Mouse (Mus musculus): ENCODE results near the gene Klhl6.
"Not testable (repeated sequence)": the region's sequence is repeated elsewhere in the genome, so short reads cannot be mapped to it uniquely, and the experiment has no call there.

The Klhl6 gene

DNA sequence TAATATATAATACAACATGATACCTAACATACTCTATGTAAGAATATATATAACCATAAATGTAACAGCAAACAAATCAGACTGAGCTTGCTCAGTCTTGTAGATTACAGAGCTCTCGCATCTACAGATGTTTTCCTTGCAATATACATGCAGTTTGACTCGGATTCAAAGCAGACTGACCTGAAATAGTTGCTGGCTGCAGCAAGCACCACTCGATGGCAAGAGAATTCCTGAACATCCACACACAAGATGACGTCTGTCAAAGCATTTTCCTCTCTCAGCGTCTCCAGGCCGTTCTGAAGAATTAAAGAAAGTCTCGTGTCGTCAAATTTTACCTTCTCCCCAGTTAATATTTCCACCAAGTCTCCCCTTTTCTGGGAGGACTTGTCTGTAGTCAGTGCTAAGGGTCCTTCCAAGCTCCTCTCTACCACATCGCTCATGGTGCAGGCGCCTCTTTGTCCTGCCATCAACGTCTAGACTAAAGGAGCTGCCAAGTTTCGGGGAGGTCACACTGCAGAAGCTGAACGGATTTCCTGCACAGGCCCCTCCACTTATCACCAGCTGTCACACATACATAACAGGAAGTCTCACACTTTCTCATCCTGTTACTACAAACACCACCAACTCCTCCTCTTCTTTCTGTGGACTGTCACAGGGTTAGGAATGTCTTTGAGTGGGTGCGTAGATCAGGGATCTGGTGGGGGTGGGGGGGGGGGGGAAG is at the start of gene Klhl6:
Gene Klhl6 (minus strand): TSS at position 501 of the 721 bp plus-strand sequence.
- DNase-seq (ENCODE audit: low read depth, low spot score), result no peak

DNA sequence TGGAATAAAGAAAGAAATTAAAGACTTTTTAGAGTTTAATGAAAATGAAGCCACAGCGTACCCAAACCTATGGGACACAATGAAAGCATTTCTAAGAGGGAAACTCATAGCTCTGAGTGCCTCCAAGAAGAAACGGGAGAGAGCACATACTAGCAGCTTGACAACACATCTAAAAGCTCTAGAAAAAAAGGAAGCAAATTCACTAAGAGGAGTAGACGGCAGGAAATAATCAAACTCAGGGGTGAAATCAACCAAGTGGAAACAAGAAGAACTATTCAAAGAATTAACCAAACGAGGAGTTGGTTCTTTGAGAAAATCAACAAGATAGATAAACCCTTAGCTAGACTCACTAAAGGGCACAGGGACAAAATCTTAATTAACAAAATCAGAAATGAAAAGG is 44.4 kb upstream of the Klhl6 start:
- DNase-seq (ENCODE audit: low read depth, low spot score), result not testable (repeated sequence)

GRCm38 (mm10) chr16:20022821-20023220 is 40.0 kb upstream of the Klhl6 start:
- no peak for DNase-seq (ENCODE audit: low read depth, low spot score)

DNA sequence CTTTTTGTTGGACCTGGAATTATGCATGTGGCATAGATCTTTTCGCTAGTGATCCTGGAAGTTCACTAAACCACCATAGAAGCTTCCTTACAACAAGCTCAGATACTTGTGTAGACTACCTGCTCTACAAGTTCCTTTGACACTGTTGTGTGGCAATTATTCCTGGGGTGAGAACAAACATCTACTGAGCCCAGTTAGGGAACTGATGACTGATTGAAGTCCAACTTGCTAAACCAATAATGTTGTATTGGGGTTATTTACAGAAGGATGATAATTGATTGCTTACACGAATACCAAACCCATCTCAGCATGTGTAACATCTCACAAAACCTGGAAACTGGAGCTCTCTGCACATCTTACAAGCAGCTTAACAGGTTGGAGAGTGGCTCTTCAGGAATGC is 39.0 kb upstream of the Klhl6 start:
- no peak for DNase-seq (ENCODE audit: low read depth, low spot score)

GRCm38 (mm10) chr16:20012647-20013046 is 29.8 kb upstream of the Klhl6 start:
- DNase-seq (ENCODE audit: low read depth, low spot score), result no peak

- DNase-seq (ENCODE audit: low read depth, low spot score), result no peak
Measured at GRCm38 (mm10) chr16:20006066-20006465, 23.2 kb upstream of the Klhl6 start.

DNA sequence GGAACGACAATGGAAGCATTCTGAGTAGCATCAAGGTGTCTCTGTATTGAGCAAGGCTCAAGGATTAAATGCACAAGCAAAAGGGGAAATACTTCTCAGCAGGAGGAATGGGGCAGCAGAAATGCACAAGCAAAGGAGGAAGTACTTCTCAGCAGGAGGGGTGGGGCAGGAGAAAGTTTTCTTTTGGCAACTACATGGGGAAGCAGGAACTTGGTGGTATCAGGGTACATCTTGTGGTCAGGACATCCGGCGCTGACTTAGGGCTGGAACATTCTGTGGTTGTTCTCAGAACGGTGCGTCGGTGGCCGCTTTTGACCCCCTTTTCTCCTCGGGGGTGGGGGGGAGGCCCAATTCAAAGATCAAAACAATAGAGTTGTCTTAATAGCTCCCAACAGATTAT is 17.4 kb upstream of the Klhl6 start:
- not testable (repeated sequence) for DNase-seq (ENCODE audit: low read depth, low spot score)

GRCm38 (mm10) chr16:19997616-19998015 is 14.8 kb upstream of the Klhl6 start:
- no peak for DNase-seq (ENCODE audit: low read depth, low spot score)

DNA sequence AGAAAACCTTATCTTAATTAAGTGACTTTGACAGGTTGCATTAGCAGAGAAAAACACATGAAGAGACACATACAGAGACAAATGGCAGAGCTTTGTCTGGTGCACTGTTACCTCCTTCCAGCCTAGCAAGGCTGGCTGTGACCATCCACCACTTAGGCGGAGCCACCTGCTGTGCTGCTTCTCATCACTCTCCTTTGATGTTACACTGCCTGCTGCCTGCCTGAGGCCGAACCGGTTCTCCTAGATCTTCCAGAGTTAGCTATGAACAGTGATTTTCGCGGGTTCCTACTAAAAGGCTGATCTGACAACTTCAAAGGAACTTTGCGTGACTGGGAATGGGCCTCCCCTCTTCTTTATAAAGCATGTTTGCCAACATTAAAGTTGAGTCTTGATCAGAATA is 14.1 kb upstream of the Klhl6 start:
- not testable (repeated sequence) for DNase-seq (ENCODE audit: low read depth, low spot score)

DNA sequence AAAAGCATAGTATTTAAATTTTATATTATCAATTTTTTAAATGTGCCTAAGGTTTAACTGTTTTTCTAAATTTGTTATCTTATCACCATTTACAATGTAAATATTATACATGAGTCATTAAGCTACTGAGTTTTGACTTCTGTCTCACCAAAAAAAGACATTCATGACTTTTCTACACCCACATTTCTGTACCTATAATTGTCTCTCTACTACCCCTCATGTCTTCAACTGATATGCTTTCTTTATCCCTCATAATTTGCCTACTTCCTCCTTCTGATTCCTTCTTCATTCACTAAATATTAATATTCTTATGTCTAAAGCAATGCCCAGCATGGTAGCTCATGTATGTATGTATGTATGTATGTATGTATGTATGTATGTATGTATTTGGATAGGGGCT is 13.0 kb upstream of the Klhl6 start:
- DNase-seq (ENCODE audit: low read depth, low spot score), result no peak

DNA sequence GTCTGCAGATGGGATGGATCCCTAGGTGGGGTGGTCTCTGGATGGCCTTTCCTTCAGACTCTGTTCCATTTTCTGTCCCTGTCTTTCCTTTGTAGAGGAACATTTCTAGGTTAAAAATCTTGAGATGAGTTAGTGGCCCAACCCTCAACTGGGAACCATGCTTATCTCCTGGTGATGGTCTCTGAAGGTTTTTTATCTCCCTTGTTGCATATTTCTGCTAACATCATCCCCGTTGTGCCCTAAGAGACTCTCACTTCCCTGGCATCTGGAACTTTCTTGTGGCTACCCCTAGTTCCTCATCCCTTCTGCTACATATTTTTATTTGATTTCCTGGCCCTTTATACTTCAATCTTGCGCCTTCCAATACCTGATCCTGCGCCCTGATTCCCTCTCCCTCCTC is 10.4 kb upstream of the Klhl6 start:
- no peak for DNase-seq (ENCODE audit: low read depth, low spot score)

DNA sequence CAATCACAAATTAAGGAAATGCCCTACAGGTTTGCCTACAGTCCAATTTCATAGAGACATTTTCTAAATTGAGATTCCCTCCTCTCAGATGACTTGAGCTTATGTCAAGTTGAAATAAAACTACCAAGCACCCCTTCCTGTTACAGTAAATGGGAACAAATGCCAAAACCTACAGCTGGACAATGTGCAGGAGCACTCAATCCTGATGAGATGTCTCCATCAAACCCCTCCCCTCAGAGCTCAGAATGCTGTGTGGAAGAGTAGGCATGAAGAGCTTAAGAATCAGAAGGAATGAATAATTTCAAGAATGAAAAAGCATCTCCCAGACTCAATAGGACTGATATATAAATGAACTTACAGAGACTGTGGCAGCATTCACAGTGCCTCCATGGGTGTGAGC is 7.7 kb upstream of the Klhl6 start:
- DNase-seq (ENCODE audit: low read depth, low spot score), result no peak

DNA sequence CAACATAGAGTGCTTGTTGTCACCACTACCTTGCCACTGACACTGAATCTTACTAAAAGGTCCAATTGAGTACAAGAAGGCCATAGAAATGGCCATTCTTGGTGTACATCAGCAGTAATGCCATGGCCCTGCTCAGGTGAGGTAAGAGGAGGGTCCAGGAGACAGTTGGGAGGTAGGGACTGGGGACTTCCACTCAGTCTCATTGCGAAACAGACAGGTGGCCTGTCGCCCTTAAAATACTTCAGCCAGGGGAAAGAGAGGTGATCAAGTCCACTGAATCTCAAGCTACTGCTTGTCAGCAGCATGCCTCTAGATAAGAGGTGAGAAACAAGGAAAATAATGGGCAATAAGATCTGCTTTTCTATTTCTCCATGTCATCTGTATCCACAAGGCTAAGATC is 4.8 kb upstream of the Klhl6 start:
- DNase-seq (ENCODE audit: low read depth, low spot score), result no peak

- no peak for DNase-seq (ENCODE audit: low read depth, low spot score)
Measured at GRCm38 (mm10) chr16:19984884-19985643, 2.2 kb upstream of the Klhl6 start.

- DNase-seq (ENCODE audit: low read depth, low spot score), result no peak
Measured at GRCm38 (mm10) chr16:19983559-19983958, 722 bp upstream of the Klhl6 start.

DNA sequence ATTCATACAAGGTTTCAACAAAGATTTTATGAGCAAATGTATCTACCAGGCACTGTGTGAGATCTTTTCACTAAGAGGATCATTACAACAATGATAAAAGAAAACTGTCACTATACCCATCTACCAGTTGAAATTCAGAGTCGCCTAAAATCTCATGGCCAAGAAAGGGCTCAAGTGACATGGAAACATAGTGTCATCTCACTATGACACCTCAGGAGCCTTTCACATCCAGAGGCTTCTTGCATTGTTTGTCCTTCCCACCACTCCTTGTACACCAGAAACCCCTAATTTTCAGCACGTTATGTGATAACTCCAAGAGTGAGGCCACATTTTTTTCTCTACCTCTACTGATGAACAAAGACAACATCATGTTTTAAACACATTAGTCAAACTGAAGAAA is 1.2 kb downstream of the Klhl6 start:
- no peak for DNase-seq (ENCODE audit: low read depth, low spot score)

GRCm38 (mm10) chr16:19981006-19981405 is 1.8 kb downstream of the Klhl6 start:
- DNase-seq (ENCODE audit: low read depth, low spot score), result no peak

DNA sequence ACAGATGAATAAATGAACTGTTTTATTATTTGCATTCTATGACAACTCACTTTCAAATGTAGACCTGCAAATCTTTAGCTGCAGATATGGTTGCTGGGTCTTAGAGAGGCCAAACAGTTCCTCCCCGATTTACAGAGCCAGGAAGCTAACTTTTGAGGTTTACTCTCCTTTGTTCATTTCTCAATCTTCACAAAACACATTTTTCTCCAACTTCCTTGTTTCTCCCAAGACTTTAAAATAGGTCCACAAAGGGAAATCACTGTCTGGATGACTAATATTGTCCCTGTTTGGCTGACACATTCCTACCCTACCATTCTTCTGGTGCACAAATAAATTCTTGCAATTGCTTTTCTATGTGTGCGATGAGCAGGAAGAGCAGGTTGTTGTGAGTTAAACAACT is 3.1 kb downstream of the Klhl6 start:
- DNase-seq (ENCODE audit: low read depth, low spot score), result no peak

DNA sequence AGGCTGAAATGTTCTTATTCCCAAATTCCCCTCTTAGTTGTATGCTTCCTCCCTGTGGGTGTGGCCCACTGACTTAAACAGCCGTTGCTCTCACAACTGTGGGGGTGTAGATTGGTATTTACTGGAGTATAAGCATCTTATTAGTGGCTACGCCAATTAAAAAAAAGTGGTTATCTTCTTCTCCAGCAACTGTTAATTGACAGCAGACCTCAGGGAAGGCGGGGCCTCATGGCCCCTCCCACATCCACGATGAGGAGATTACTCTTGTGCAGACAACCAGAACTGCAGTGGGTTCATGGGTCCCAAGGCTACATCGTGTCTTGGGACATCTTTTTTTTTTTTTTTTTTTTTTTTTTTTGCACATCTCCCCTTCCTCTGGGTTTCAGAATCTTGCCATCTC is 5.6 kb downstream of the Klhl6 start:
- no peak for DNase-seq (ENCODE audit: low read depth, low spot score)

DNA sequence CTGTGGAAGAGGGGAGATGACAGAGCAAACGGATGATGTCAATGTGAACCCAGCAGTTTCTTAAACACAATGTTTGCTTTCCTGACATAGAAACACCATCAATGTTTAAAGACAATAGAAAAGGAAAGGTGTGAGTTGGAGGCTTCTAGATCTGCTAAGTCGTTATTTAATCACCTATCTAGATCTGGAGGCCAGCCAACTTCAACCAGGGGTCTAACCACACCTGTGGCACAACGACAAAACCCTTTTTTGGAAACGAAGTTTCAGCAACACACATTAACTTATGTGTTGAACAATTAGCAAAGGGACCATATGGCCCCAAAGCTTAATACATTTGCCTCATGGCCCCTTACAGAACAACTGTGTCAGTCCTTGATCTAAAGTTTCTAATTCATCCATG is 6.0 kb downstream of the Klhl6 start:
- DNase-seq (ENCODE audit: low read depth, low spot score), result no peak

DNA sequence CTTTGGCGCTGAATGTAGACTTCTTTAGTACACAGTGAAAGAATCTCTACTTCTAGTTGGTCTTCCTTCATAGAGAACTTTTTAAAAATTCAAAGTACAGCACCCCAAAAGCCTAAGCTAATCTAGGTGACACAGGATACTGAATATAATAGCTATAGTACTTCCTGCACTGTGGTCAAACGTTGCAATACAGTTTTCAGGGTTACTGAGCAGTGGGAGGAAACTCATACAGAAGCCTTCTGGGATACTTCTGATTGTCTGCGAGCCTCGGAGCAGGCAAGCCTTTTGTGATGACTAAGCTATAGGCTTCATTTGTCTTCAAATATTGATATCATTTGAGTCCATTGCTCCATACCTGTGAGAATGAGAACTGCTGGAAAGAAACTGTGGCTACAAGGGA is 7.4 kb downstream of the Klhl6 start:
- DNase-seq (ENCODE audit: low read depth, low spot score), result no peak

GRCm38 (mm10) chr16:19973480-19973879 is 9.4 kb downstream of the Klhl6 start:
- no peak for DNase-seq (ENCODE audit: low read depth, low spot score)

DNA sequence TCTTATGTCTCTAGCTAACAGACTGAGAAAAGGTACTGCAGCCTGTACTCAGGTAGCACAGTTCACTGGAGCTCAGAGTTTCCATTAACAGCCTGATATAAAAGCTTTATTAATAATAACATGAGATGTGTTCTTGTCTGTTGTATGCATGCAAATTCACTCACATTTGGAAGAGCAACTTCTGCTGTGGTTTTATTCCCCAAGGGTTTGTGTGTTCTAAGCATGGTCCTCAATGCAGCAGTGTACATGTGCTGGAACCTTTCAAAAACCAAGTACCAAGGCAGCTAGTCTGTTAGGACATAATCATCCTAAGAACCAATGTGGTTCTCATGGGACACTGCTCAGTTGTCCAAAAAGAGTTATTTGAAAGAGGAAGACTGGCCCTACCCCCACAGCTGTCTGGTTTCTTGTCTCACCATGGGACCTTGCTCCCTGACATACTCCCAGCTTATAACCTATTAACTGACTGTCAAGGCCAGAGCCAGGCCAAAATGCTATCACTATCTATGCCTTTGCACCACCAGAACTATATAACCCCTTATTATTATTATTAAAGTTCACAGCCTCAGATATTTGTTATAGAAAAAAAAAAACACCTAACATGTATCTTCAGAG is 10.0 kb downstream of the Klhl6 start:
- no peak for DNase-seq (ENCODE audit: low read depth, low spot score)

Measured in c-Kit-negative CD71-positive TER-119-positive erythroid progenitor cells, embryonic 14.5 days (primary cell).